Mouse (Mus musculus) bone marrow macrophage, adult 2 months (primary cell): Measurements from ENCODE around the gene Ap5s1.

Source experiments
- CTCF ChIP-seq: IDR thresholded peaks from 2 replicates; pipeline ENCODE4 v1.5.1; 2012; ENCODE audit warnings: low read depth, mild to moderate bottlenecking, low read length, moderate library complexity
- POLR2A ChIP-seq: IDR thresholded peaks from 2 replicates; pipeline ENCODE4 v1.6.1; 2012; ENCODE audit warnings: mild to moderate bottlenecking, low read depth, low read length, borderline replicate concordance

DNA sequence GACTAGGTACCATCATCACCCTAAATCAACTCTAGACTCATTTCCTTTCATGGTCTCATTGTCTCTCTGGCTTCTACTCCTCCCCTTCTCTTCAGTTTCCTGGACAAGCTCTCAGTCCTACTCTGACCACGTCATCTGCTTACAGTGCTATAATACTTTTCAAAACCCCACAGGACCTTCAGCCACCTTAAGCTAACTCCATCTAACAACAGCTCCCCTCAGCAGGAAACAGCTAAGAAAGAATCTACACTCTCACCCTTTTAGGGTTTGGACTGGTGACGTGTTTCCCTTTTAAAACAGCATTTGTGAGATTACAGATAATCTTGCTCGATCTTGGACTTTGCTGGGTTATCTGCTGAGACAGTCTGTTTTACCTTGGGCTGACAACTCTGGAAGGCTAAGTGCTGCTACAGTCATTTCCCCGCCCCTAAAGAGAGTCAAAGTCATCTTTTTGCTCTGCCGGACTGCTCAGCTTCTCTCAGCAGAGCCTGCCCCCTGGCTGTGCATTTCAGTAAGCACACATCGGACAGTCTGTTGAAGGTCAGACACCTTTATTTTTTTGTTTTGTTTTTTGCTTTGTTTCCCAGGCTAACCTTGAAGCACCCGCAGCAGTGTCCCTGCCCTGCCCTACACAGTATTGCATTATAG is 46.9 kb downstream of the Ap5s1 start:
- TF ChIP-seq CTCF (peak; percentile 72), POLR2A (no peak)
